Mouse (Mus musculus) yolk sac, embryonic 10.5 days (tissue): ENCODE data around the gene Adgrd1.
A peak's percentile ranks its signal among the peaks of the same experiment; 100 is the strongest.

Source experiments
- DNase-seq: peaks from one replicate; pipeline ENCODE4 v3.0.0-alpha.2; 2017; ENCODE audit warnings: low spot score

Gene Adgrd1

GRCm38 (mm10) chr5:129155902-129156311, 59.4 kb downstream of the Adgrd1 start:
- DNase-seq: no peak

GRCm38 (mm10) chr5:129161372-129162051, 65.0 kb downstream of the Adgrd1 start:
- no peak for DNase-seq

GRCm38 (mm10) chr5:129163416-129163815, 66.9 kb downstream of the Adgrd1 start:
- DNase-seq: no peak

- peak; percentile 47 for DNase-seq
Observed at GRCm38 (mm10) chr5:129164091-129164490, 67.5 kb downstream of the Adgrd1 start.

- DNase-seq: peak; percentile 32
Observed at GRCm38 (mm10) chr5:129164911-129165584, 68.5 kb downstream of the Adgrd1 start.

- DNase-seq: no peak
Observed at GRCm38 (mm10) chr5:129165595-129165994, 69.0 kb downstream of the Adgrd1 start.

GRCm38 (mm10) chr5:129169090-129169489, 72.5 kb downstream of the Adgrd1 start:
- no peak for DNase-seq

GRCm38 (mm10) chr5:129169567-129169966, 73.0 kb downstream of the Adgrd1 start:
- DNase-seq: no peak

- no peak for DNase-seq
Observed at GRCm38 (mm10) chr5:129172533-129172932, 76.0 kb downstream of the Adgrd1 start.

- no peak for DNase-seq
Observed at GRCm38 (mm10) chr5:129175925-129176324, 79.4 kb downstream of the Adgrd1 start.

- peak; percentile 37 for DNase-seq
Observed at GRCm38 (mm10) chr5:129177697-129178511, 81.4 kb downstream of the Adgrd1 start.

GRCm38 (mm10) chr5:129179356-129179755, 82.8 kb downstream of the Adgrd1 start:
- DNase-seq: no peak

- DNase-seq: no peak
Observed at GRCm38 (mm10) chr5:129179995-129180714, 83.6 kb downstream of the Adgrd1 start.

- DNase-seq: no peak
Observed at GRCm38 (mm10) chr5:129180715-129181228, 84.2 kb downstream of the Adgrd1 start.

- DNase-seq: no peak
Observed at GRCm38 (mm10) chr5:129181450-129181849, 84.9 kb downstream of the Adgrd1 start.

- no peak for DNase-seq
Observed at GRCm38 (mm10) chr5:129182554-129182953, 86.0 kb downstream of the Adgrd1 start.

- DNase-seq: no peak
Observed at GRCm38 (mm10) chr5:129186260-129186659, 89.7 kb downstream of the Adgrd1 start.

GRCm38 (mm10) chr5:129186926-129187325, 90.4 kb downstream of the Adgrd1 start:
- DNase-seq: no peak

- DNase-seq: no peak
Observed at GRCm38 (mm10) chr5:129189071-129189470, 92.5 kb downstream of the Adgrd1 start.

- no peak for DNase-seq
Observed at GRCm38 (mm10) chr5:129190077-129190476, 93.5 kb downstream of the Adgrd1 start.

- DNase-seq: no peak
Observed at GRCm38 (mm10) chr5:129196501-129196900, 100.0 kb downstream of the Adgrd1 start.
